Mouse (Mus musculus): ENCODE results near the gene Gjb6.

DNA sequence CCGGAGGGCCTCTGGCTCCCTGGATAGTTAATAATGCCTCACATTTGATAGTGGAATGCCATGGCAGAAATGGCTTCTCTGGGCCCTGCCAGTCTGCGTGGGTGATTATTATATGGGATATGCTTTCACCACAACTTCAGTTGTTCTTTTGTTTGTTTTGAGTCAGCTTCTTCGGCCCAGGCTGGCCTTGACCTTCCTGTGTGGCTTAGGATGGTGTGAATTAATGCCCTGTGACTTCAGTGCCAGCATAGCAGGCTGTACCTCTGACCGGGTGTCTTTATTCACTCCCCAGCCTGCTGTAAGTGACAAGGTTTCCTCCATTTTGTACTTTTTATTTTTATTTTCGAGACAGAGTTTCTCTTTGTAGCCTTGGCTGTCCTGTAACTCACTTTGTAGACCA lies 25.5 kb downstream of the Gjb6 start:
- TF ChIP-seq USF1 (IDR thresholded peaks at IDR 0.05; ENCODE audit: low read depth, low read length) (no peak), E2F4 (IDR thresholded peaks at IDR 0.05; ENCODE audit: insufficient replicate concordance, low read depth, low read length) (no peak)

Data from CH12.LX (cell line).